Mouse (Mus musculus): ENCODE measurements around the gene Abcc4. TPM values are rescaled to one million over a fixed set of nuclear protein-coding genes. Genes with fewer than 3 reads are reported as not detected.

Gene Abcc4
- polyA plus RNA-seq, 1 experiment = 0.96 TPM

DNA sequence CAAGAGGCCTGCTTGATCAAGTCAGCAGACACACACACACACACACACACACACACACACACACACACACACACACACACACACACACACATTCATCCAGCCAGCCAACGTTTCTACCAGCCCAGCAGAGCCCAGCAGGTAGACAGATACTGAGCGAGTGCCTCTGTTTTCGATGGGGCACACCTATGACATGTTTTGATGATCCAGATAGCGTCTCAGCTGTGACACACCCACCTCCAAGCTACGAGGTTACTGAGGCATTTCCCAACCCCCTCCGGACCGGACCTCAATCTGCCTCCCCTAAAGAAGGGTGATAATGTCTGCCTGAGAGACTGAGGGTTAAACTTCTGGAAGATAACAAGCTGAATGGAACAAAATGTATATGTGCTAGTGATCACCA, 5.4 kb downstream of the Abcc4 start:
- H3K27me3 ChIP-seq (ENCODE audit: control insufficient read depth, insufficient read depth, low read length) = no peaks in the 10 kb centered on the region
- peaks cover 3% of the 10 kb centered on the region for H3K4me1 ChIP-seq (ENCODE audit: control insufficient read depth, insufficient read depth, low read length)
- H3K36me3 ChIP-seq (ENCODE audit: control insufficient read depth, insufficient read depth, low read length) = no peaks in the 10 kb centered on the region
- no peak overlapping the region for H3K27ac ChIP-seq (ENCODE audit: control insufficient read depth, insufficient read depth, low read depth, low read length)
- TF ChIP-seq CTCF (IDR thresholded peaks at IDR 0.05; ENCODE audit: control insufficient read depth, insufficient read depth, insufficient replicate concordance, low read depth, low read length) (no peak), POLR2A (IDR thresholded peaks at IDR 0.05; ENCODE audit: control insufficient read depth, low read depth, low read length) (no peak)
- H3K4me3 ChIP-seq (ENCODE audit: control insufficient read depth, low read depth, low read length) = no peak overlapping the region

DNA sequence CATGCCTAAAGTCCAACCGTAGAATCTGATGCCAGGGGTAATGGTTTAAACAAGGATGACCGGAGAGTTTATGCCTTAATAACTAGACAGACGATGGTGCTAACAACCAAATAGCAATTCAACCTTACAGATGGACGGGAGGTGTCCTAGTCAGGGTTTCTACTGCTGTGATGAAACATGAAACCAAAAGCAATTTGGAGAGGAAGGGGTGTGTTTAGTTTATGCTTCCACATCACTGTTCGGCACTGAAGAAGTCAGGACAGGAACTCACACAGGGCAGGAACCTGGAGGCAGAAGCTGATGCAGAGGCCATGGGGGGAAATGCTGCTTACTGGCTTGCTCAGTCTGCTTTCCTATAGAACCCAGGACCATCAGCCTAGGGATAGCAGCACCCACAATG, 6.1 kb downstream of the Abcc4 start:
- TF ChIP-seq CTCF (IDR thresholded peaks at IDR 0.05; ENCODE audit: control insufficient read depth, insufficient read depth, insufficient replicate concordance, low read depth, low read length) = no peak
- TF ChIP-seq POLR2A (IDR thresholded peaks at IDR 0.05; ENCODE audit: control insufficient read depth, low read depth, low read length) = no peak
- H3K4me3 ChIP-seq (ENCODE audit: control insufficient read depth, low read depth, low read length) = no peak overlapping the region
- no peaks in the 10 kb centered on the region for H3K36me3 ChIP-seq (ENCODE audit: control insufficient read depth, insufficient read depth, low read length)
- H3K4me1 ChIP-seq (ENCODE audit: control insufficient read depth, insufficient read depth, low read length) = no peaks in the 10 kb centered on the region; the same call in 1 of the 2 replicates
- H3K27ac ChIP-seq (ENCODE audit: control insufficient read depth, insufficient read depth, low read depth, low read length) = no peak overlapping the region
- H3K27me3 ChIP-seq (ENCODE audit: control insufficient read depth, insufficient read depth, low read length) = no peaks in the 10 kb centered on the region

DNA sequence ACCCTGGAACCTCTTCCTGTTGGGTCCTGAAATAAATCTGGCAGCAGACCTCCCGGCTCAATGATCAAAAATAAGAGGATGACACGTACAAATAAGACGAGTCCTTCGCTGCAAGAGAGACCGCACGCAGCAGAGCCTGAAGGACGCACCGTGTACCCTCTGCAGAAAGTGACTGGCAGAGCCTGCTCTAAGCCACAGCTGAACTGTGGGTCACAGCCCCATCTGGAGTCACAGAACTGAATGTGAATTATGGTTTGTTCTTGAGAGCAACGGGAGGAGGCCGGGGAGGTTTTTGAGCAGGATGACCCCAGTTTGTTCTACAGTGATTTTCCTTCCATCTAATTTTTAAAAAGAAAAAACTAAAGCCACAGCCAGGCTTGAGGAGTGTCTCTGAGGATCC, 6.5 kb downstream of the Abcc4 start:
- Histone ChIP-seq H3K27ac (ENCODE audit: control insufficient read depth, insufficient read depth, low read depth, low read length) (no peak overlapping the region), H3K36me3 (ENCODE audit: control insufficient read depth, insufficient read depth, low read length) (no peaks in the 10 kb centered on the region), H3K4me3 (ENCODE audit: control insufficient read depth, low read depth, low read length) (no peak overlapping the region), H3K27me3 (ENCODE audit: control insufficient read depth, insufficient read depth, low read length) (no peaks in the 10 kb centered on the region), H3K4me1 (ENCODE audit: control insufficient read depth, insufficient read depth, low read length) (no peaks in the 10 kb centered on the region; the same call in 1 of the 2 replicates)
- TF ChIP-seq CTCF (IDR thresholded peaks at IDR 0.05; ENCODE audit: control insufficient read depth, insufficient read depth, insufficient replicate concordance, low read depth, low read length) (no peak), POLR2A (IDR thresholded peaks at IDR 0.05; ENCODE audit: control insufficient read depth, low read depth, low read length) (no peak)

DNA sequence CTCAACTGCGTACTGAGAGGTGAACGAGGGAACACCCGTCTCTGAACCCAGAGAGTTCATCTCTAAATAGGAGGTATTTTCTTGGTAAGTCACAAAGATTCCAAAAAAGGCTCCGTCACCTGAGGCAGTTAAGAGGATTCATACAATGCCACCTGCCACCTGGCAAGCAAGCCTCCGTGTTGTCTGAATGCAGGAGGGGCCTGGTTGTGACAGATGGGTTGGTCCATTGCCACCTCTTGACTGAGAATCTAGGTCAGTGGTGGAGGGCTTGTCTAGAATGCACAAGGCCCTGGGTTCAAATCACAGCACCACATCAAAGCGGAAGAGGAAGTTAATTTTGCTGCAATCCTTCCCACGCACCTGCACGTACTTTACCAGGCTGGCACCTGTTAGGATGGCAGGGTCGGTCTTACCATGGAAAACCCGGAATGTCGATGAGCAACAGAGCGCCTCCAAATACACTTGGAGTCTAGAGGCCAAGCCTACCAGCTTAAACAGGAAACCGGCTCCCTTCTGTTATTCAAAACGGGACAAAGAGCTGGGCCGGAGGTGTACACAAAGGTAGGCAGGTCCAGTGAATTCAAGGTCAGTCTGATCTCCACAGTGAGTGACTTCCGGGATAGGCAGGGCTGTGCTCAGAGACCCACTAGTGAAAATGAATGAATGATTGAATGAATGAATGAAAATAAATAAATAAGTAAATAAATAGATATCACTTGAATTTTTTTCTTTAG, 9.3 kb downstream of the Abcc4 start:
- Histone ChIP-seq H3K27ac (ENCODE audit: control insufficient read depth, insufficient read depth, low read depth, low read length) (no peak overlapping the region), H3K4me3 (ENCODE audit: control insufficient read depth, low read depth, low read length) (no peak overlapping the region), H3K36me3 (ENCODE audit: control insufficient read depth, insufficient read depth, low read length) (no peaks in the 10 kb centered on the region), H3K27me3 (ENCODE audit: control insufficient read depth, insufficient read depth, low read length) (no peaks in the 10 kb centered on the region), H3K4me1 (ENCODE audit: control insufficient read depth, insufficient read depth, low read length) (no peaks in the 10 kb centered on the region)
- TF ChIP-seq POLR2A (IDR thresholded peaks at IDR 0.05; ENCODE audit: control insufficient read depth, low read depth, low read length) = no peak
- TF ChIP-seq CTCF (IDR thresholded peaks at IDR 0.05; ENCODE audit: control insufficient read depth, insufficient read depth, insufficient replicate concordance, low read depth, low read length) = no peak

DNA sequence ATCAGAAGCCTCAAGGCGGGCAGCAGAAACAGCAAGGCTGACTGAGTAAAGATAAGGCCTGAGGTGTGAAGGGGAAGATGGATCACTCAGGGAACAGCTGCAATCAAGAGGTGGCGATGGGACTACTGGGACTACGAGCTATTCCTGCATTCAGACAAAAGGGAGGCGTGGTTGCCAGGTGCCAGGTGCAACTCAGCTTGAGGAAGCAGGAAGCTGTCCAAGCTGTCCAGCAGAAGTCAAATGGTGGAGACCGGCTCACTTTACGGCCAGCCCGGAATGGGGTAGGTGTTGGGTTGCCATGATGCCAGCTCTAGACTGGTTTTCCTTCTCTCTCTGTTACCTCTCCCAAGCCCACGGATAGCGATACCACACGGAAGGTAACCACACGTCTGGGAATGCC, 10.2 kb downstream of the Abcc4 start:
- H3K4me3 ChIP-seq (ENCODE audit: control insufficient read depth, low read depth, low read length) = no peak overlapping the region

DNA sequence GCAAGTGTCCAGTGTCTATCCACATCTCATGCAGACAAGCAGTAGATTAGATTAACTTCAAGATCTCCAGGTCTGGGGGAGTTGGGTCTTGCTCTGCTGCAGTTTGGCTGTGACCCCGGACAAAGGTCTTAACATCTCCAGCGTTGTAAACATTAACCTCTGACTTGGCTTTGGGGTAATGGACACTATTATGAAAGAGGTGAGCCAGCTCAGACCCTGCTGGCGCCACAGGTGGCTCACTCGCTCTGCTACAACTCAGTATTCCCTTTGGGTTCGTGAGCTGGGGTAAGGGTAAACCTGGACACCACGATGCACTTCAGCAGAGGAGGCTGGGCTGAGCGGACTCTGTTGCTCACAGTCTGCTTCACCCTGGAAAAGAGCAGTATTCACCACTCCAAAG, 11.7 kb downstream of the Abcc4 start:
- H3K4me1 ChIP-seq (ENCODE audit: control insufficient read depth, insufficient read depth, low read length) = no peaks in the 10 kb centered on the region
- no peaks in the 10 kb centered on the region for H3K27me3 ChIP-seq (ENCODE audit: control insufficient read depth, insufficient read depth, low read length)
- no peak overlapping the region for H3K4me3 ChIP-seq (ENCODE audit: control insufficient read depth, low read depth, low read length)
- no peaks in the 10 kb centered on the region for H3K36me3 ChIP-seq (ENCODE audit: control insufficient read depth, insufficient read depth, low read length)
- H3K27ac ChIP-seq (ENCODE audit: control insufficient read depth, insufficient read depth, low read depth, low read length) = no peak overlapping the region
- TF ChIP-seq POLR2A (IDR thresholded peaks at IDR 0.05; ENCODE audit: control insufficient read depth, low read depth, low read length) = no peak
- no peak for TF ChIP-seq CTCF (IDR thresholded peaks at IDR 0.05; ENCODE audit: control insufficient read depth, insufficient read depth, insufficient replicate concordance, low read depth, low read length)

More for the DNA sequence above, 10.2 kb downstream of the Abcc4 start:
- H3K27ac ChIP-seq (ENCODE audit: control insufficient read depth, insufficient read depth, low read depth, low read length) = no peak overlapping the region
- H3K27me3 ChIP-seq (ENCODE audit: control insufficient read depth, insufficient read depth, low read length) = no peaks in the 10 kb centered on the region
- TF ChIP-seq CTCF (IDR thresholded peaks at IDR 0.05; ENCODE audit: control insufficient read depth, insufficient read depth, insufficient replicate concordance, low read depth, low read length) = no peak
- TF ChIP-seq POLR2A (IDR thresholded peaks at IDR 0.05; ENCODE audit: control insufficient read depth, low read depth, low read length) = no peak
- H3K4me1 ChIP-seq (ENCODE audit: control insufficient read depth, insufficient read depth, low read length) = no peaks in the 10 kb centered on the region
- H3K36me3 ChIP-seq (ENCODE audit: control insufficient read depth, insufficient read depth, low read length) = no peaks in the 10 kb centered on the region

DNA sequence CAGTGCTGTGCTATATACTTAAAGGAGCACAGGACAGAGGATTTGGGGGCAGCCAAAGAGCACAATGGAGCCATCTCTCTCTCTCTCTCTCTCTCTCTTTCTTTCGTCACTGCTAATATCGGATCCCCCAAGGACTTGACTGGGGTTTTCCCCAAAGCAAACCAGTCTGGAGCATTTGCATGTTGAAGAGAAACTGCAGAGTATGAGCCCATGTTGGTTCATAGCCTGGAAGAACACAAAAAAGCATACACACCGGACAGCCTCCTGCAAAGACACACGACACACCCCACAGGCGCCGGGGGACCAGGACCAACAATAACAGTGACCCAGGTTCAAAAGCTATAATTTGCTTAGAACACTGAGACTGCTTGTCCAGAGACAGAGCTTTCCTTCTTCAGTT, 14.1 kb downstream of the Abcc4 start:
- H3K36me3 ChIP-seq (ENCODE audit: control insufficient read depth, insufficient read depth, low read length) = no peaks in the 10 kb centered on the region
- no peaks in the 10 kb centered on the region for H3K27me3 ChIP-seq (ENCODE audit: control insufficient read depth, insufficient read depth, low read length)
- no peaks in the 10 kb centered on the region for H3K4me1 ChIP-seq (ENCODE audit: control insufficient read depth, insufficient read depth, low read length)
- H3K27ac ChIP-seq (ENCODE audit: control insufficient read depth, insufficient read depth, low read depth, low read length) = no peak overlapping the region
- TF ChIP-seq POLR2A (IDR thresholded peaks at IDR 0.05; ENCODE audit: control insufficient read depth, low read depth, low read length) = no peak
- no peak for TF ChIP-seq CTCF (IDR thresholded peaks at IDR 0.05; ENCODE audit: control insufficient read depth, insufficient read depth, insufficient replicate concordance, low read depth, low read length)
- H3K4me3 ChIP-seq (ENCODE audit: control insufficient read depth, low read depth, low read length) = no peak overlapping the region

All from testis, adult 2 months (tissue).